Mouse (Mus musculus) stomach, embryonic 15.5 days (tissue): ENCODE measurements around the gene Sh3rf1. TPM values are rescaled to one million over a fixed set of nuclear protein-coding genes. Genes with fewer than 3 reads are reported as not detected.

Experiments used
- ATAC-seq: fragments of 200-750 bp; cut with Nextera tagmentation; 2 replicates; pipeline ENCODE4 v1.8.0; 2017; ENCODE audit warnings: low read depth, moderate number of reproducible peaks, moderate TSS enrichment; ENCODE audit not compliant: insufficient read depth, low FRiP score
- H3K27ac ChIP-seq: fragments of 300-500 bp; sonication (generic); 2 replicates; pipeline ENCODE4 v1.5.1; 2015; ENCODE audit warnings: mild to moderate bottlenecking, inconsistent platforms
- H3K27me3 ChIP-seq: fragments of 300-500 bp; sonication (generic); replicated peaks from 2 replicates; pipeline ENCODE4 v1.6.1; 2015; ENCODE audit warnings: inconsistent platforms
- H3K36me3 ChIP-seq: fragments of 300-500 bp; sonication (generic); 2 replicates; pipeline ENCODE4 v1.6.1; 2015; ENCODE audit warnings: inconsistent platforms
- H3K4me1 ChIP-seq: fragments of 300-500 bp; sonication (generic); 2 replicates; pipeline ENCODE4 v1.6.1; 2015; ENCODE audit warnings: inconsistent platforms
- H3K4me2 ChIP-seq: fragments of 300-500 bp; sonication (generic); 2 replicates; pipeline ENCODE4 v1.6.1; 2015; ENCODE audit warnings: mild to moderate bottlenecking, inconsistent platforms
- H3K4me3 ChIP-seq: fragments of 300-500 bp; sonication (generic); replicated peaks from 2 replicates; pipeline ENCODE4 v1.5.1; 2015; ENCODE audit warnings: inconsistent platforms
- H3K9ac ChIP-seq: fragments of 300-500 bp; sonication (generic); 2 replicates; pipeline ENCODE4 v1.6.1; 2015; ENCODE audit warnings: inconsistent platforms
- H3K9me3 ChIP-seq: fragments of 300-500 bp; sonication (generic); 2 replicates; pipeline ENCODE4 v1.6.1; 2016; ENCODE audit warnings: inconsistent platforms
- WGBS: fragments of 180-500 bp; shearing (Covaris S2); methylation state at CpG from one replicate; pipeline ENCODE4 v1.1.7; 2015; 5-methylcytosine and 5-hydroxymethylcytosine counted together
- polyA plus RNA-seq: library from polyadenylated mRNA; unstranded; fragments of >200 nt; fragmentation: Nextera tagmentation; extraction: Ambion mirVana; gene quantifications from 2 replicates; pipeline ENCODE4 v1.2.1, GENCODE M21; 2015

The Sh3rf1 gene
- polyA plus RNA-seq, 1 experiment from 2014 or later = 11.0 TPM

DNA sequence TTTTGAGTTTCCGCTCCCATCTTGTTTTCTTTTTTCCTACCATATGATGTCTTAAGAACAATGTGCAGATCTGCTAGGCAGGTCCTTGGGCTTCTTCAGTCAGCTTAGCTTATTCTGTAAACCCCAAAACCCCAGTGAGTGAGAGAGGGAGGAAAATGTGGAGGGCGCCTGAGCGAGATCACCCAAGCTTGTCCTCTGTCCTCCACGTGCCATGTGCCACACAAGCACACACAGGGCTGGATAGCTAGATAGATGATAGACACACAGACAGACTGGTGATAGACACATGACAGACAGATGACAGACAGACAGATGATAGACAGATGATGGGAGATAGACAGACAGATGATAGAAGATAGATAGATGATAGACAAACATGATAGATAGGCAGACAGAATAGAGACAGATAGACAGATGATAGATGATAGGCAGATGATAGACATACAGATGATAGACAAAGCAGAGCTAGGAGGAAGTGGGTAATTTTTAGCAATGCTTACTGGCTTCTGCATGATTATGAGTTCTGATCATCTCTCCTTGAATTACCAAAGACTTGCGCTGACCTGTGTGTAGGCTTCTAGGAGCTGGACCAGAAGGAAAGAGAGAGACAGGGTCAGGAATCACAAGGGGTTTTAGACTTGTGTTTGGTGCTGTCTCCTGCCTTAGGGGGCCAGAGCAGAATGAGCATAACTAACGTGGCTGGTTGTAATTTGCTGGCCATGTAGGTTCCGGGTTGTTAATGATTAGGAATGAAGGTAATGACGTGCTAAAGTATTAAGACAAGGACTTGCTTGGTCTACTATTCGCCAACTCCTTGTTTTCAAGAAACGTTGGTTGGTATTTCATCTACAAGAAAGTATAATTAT, 58.9 kb downstream of the Sh3rf1 start:
- H3K27me3 ChIP-seq = no peaks in the 10 kb centered on the region
- no peak overlapping the region for H3K4me2 ChIP-seq
- H3K9ac ChIP-seq = no peak overlapping the region
- no peaks in the 10 kb centered on the region for H3K9me3 ChIP-seq
- H3K4me3 ChIP-seq = no peak overlapping the region
- peaks cover 26% of the 10 kb centered on the region; the same call in 1 of the 2 replicates for H3K4me1 ChIP-seq
- no peak overlapping the region for H3K27ac ChIP-seq
- 62% methylated on average over 10 of the region's 10 CpGs for WGBS
- no peaks in the 10 kb centered on the region for H3K36me3 ChIP-seq
- ATAC-seq = no peak

GRCm38 (mm10) chr8:61283169-61284081, 59.8 kb downstream of the Sh3rf1 start:
- Histone ChIP-seq H3K9ac (no peak overlapping the region), H3K27me3 (no peaks in the 10 kb centered on the region), H3K4me3 (no peak overlapping the region), H3K4me1 (peaks cover 29% of the 10 kb centered on the region), H3K9me3 (no peaks in the 10 kb centered on the region), H3K27ac (no peak overlapping the region; the same call in 1 of the 2 replicates), H3K4me2 (no peak overlapping the region), H3K36me3 (no peaks in the 10 kb centered on the region)
- 16% methylated on average over 12 of the region's 12 CpGs for WGBS
- ATAC-seq = peak; percentile 40; the same call in 1 of the 2 replicates

GRCm38 (mm10) chr8:61285896-61286295, 62.2 kb downstream of the Sh3rf1 start:
- no peak overlapping the region for H3K4me3 ChIP-seq
- no peak for ATAC-seq
- H3K27ac ChIP-seq = no peak overlapping the region
- no peaks in the 10 kb centered on the region for H3K27me3 ChIP-seq
- H3K4me2 ChIP-seq = no peak overlapping the region
- no peaks in the 10 kb centered on the region for H3K36me3 ChIP-seq
- H3K4me1 ChIP-seq = peaks cover 32% of the 10 kb centered on the region
- no peak overlapping the region for H3K9ac ChIP-seq
- no peaks in the 10 kb centered on the region for H3K9me3 ChIP-seq
- 39% methylated on average over 7 of the region's 7 CpGs for WGBS

- no peak for ATAC-seq
- no peak overlapping the region for H3K9ac ChIP-seq
- 47% methylated on average over 7 of the region's 7 CpGs for WGBS
- no peaks in the 10 kb centered on the region for H3K9me3 ChIP-seq
- no peak overlapping the region for H3K27ac ChIP-seq
- H3K4me3 ChIP-seq = no peak overlapping the region
- no peaks in the 10 kb centered on the region for H3K36me3 ChIP-seq
- peaks cover 32% of the 10 kb centered on the region for H3K4me1 ChIP-seq
- no peaks in the 10 kb centered on the region for H3K27me3 ChIP-seq
- H3K4me2 ChIP-seq = no peak overlapping the region
These were observed 62.7 kb downstream of the Sh3rf1 start for GRCm38 (mm10) chr8:61286394-61286793.

GRCm38 (mm10) chr8:61286795-61287385, 63.2 kb downstream of the Sh3rf1 start:
- H3K4me1 ChIP-seq = peaks cover 32% of the 10 kb centered on the region
- 71% methylated on average over 14 of the region's 14 CpGs for WGBS
- no peaks in the 10 kb centered on the region for H3K36me3 ChIP-seq
- H3K4me3 ChIP-seq = no peak overlapping the region
- no peak for ATAC-seq
- H3K27me3 ChIP-seq = no peaks in the 10 kb centered on the region
- H3K9ac ChIP-seq = no peak overlapping the region
- no peak overlapping the region for H3K4me2 ChIP-seq
- H3K9me3 ChIP-seq = no peaks in the 10 kb centered on the region
- H3K27ac ChIP-seq = no peak overlapping the region

GRCm38 (mm10) chr8:61288006-61288566, 64.4 kb downstream of the Sh3rf1 start:
- ATAC-seq = no peak
- no peak overlapping the region for H3K4me2 ChIP-seq
- 58% methylated on average over 11 of the region's 11 CpGs for WGBS

DNA sequence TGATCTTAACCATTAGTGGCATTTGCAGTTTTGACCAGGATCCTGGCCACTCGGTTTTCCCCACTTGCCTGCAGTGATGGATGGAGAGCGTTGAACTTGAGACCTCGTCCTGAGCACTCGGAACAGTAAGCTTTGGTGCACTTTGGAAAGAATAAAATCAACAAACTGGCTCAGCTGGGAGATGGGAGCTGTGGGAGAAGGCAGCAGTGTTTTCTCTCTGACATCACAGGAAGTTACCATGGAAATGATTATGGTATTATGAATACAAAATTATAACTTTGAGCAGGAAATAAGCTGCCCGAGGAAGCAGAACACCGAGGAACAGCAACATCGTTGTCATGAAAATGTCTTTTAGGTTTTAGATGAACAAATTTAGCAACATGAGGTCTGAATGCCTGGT, 65.0 kb downstream of the Sh3rf1 start:
- no peaks in the 10 kb centered on the region for H3K27me3 ChIP-seq
- WGBS = 29% methylated on average over 7 of the region's 7 CpGs
- no peak overlapping the region for H3K9ac ChIP-seq
- H3K27ac ChIP-seq = no peak overlapping the region
- H3K36me3 ChIP-seq = no peaks in the 10 kb centered on the region
- no peaks in the 10 kb centered on the region for H3K9me3 ChIP-seq
- H3K4me3 ChIP-seq = no peak overlapping the region
- H3K4me2 ChIP-seq = no peak overlapping the region
- ATAC-seq = no peak
- peaks cover 20% of the 10 kb centered on the region for H3K4me1 ChIP-seq

More at GRCm38 (mm10) chr8:61288006-61288566, 64.4 kb downstream of the Sh3rf1 start:
- Histone ChIP-seq H3K27ac (no peak overlapping the region), H3K27me3 (no peaks in the 10 kb centered on the region), H3K4me1 (peaks cover 24% of the 10 kb centered on the region), H3K36me3 (no peaks in the 10 kb centered on the region), H3K9ac (no peak overlapping the region), H3K9me3 (no peaks in the 10 kb centered on the region), H3K4me3 (no peak overlapping the region)

GRCm38 (mm10) chr8:61295040-61295439, 71.4 kb downstream of the Sh3rf1 start:
- no peaks in the 10 kb centered on the region for H3K4me1 ChIP-seq
- ATAC-seq = no peak
- no peaks in the 10 kb centered on the region for H3K9me3 ChIP-seq

DNA sequence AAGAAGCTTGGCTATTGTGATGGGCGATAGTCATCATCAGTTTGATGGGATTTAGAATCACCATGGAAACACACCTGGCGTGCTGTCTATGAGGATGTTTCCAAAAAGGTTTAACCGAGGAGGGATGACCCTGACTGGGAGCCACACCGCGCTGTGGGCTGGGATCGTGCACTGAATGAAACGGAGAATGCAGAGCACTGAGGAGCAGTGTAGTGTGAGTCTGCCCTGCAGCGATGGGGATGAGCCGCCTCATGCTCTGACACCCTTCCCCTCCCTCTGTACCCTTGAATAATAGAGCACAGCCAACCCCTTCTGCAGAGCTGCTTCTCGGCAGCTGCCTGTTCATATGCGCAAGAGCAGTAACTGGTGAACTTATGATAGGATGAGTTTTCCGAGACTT, 71.8 kb downstream of the Sh3rf1 start:
- no peaks in the 10 kb centered on the region for H3K4me1 ChIP-seq
- ATAC-seq = no peak
- H3K4me3 ChIP-seq = no peak overlapping the region
- H3K9ac ChIP-seq = no peak overlapping the region
- no peaks in the 10 kb centered on the region for H3K9me3 ChIP-seq
- H3K27me3 ChIP-seq = no peaks in the 10 kb centered on the region
- H3K27ac ChIP-seq = no peak overlapping the region
- H3K4me2 ChIP-seq = no peak overlapping the region
- H3K36me3 ChIP-seq = no peaks in the 10 kb centered on the region
- WGBS = 76% methylated on average over 12 of the region's 12 CpGs

More at GRCm38 (mm10) chr8:61295040-61295439, 71.4 kb downstream of the Sh3rf1 start:
- 88% methylated on average over 4 of the region's 4 CpGs for WGBS
- Histone ChIP-seq H3K36me3 (no peaks in the 10 kb centered on the region), H3K4me2 (no peak overlapping the region), H3K27ac (no peak overlapping the region), H3K27me3 (no peaks in the 10 kb centered on the region), H3K4me3 (no peak overlapping the region), H3K9ac (no peak overlapping the region)

GRCm38 (mm10) chr8:61298828-61299227, 75.2 kb downstream of the Sh3rf1 start:
- Histone ChIP-seq H3K36me3 (no peaks in the 10 kb centered on the region), H3K4me1 (no peaks in the 10 kb centered on the region), H3K9me3 (no peaks in the 10 kb centered on the region), H3K27ac (no peak overlapping the region), H3K9ac (no peak overlapping the region), H3K27me3 (no peaks in the 10 kb centered on the region), H3K4me3 (no peak overlapping the region), H3K4me2 (no peak overlapping the region)
- ATAC-seq = no peak
- 56% methylated on average over 4 of the region's 4 CpGs for WGBS

DNA sequence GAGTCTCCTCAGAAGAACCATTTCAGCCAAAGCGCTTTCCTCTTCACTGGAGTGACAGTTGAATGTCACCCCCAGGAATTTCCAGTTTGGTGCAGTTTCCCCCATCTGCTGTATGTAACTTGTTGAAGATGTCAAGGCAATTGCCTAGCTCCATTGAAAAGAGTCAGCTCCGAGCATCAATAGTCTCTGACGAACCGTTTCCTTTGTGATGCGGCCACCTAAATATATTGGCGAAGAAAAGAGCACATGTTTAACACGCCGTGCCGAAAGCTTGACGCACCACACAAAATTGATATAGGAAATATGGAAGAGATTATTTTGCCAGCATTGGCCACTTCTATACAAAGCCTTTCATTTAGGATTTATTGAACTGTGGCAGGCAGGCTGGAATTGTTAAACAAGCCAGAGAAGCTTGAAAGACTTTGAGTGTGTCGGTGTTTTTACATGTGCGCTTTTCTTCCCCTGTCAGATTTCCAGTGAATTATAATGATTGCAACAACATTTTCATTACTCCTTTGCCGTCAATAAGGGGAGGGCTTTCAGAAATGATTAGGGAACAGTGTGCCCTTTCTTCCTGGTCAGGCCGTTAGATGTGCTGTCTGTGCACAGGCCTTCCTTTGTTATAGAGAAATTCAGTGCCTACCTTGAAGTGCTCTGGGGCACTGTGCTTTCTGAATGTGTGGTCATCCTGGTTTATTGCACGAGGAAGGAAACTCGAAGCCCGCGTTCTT, 77.8 kb downstream of the Sh3rf1 start:
- H3K4me3 ChIP-seq = no peak overlapping the region
- H3K4me1 ChIP-seq = no peaks in the 10 kb centered on the region
- H3K27ac ChIP-seq = no peak overlapping the region
- H3K27me3 ChIP-seq = no peaks in the 10 kb centered on the region
- ATAC-seq = no peak
- H3K9ac ChIP-seq = no peak overlapping the region
- H3K4me2 ChIP-seq = no peak overlapping the region
- 73% methylated on average over 18 of the region's 18 CpGs for WGBS
- no peaks in the 10 kb centered on the region for H3K36me3 ChIP-seq
- H3K9me3 ChIP-seq = no peaks in the 10 kb centered on the region
